Mouse (Mus musculus): ENCODE measurements around the gene Fto.

Gene Fto

DNA sequence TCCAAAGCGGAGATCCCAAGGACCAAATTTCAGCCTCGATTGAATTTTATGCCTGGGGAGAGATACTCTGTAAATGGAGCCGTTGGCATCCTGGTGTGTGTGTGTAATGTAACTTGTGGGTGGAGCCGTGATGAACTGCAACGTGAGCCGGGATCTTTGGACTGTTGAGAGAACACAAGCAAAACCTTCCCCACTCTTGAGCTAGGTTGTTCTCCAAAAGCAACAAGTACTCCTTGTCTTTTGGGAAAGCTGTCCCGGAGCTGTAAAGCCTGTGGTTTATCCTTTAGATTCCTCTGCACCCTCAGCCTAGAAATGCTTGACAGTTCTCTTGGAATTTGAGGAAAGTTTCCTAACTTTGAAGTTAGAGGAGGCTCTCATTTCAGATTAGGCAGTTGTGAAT lies 78.9 kb downstream of the Fto start:
- no peak for DNase-seq (ENCODE audit: low spot score)

DNA sequence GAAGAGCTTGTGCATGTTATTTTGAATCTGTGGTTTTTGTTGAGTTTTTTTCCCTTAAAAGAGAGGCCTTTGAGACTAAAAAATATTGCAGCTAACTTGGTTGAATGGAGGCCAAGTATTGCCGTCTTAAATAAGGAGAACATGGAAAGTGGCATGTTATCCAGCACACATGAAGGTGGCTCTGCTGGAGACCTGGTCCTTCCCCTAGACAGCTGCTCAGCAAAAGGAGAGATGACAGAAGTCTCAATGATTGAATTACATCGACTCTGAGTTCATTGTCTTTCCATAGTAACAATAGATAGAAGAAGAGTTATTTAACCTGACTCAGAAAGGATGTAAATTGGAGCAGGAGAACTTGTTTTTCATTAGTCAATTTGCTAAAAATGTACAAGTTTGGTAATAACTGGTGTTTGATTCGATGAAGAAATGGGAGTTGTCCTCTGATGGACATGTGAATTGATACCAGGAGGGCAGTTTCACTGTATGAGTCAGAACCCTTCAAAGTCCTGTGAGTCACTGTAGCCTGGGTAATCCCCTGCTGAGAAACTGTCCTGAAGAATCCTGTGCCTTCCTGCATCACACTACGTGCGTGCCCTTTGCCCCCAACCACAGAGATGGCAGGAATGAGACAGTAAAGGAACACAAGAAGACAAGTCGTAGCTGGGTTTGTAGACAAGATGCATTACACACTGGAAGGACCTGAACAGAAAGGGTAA lies 82.2 kb downstream of the Fto start:
- DNase-seq (ENCODE audit: low spot score), result no peak

GRCm38 (mm10) chr8:91398053-91398452 lies 84.7 kb downstream of the Fto start:
- no peak for DNase-seq (ENCODE audit: low spot score)

DNA sequence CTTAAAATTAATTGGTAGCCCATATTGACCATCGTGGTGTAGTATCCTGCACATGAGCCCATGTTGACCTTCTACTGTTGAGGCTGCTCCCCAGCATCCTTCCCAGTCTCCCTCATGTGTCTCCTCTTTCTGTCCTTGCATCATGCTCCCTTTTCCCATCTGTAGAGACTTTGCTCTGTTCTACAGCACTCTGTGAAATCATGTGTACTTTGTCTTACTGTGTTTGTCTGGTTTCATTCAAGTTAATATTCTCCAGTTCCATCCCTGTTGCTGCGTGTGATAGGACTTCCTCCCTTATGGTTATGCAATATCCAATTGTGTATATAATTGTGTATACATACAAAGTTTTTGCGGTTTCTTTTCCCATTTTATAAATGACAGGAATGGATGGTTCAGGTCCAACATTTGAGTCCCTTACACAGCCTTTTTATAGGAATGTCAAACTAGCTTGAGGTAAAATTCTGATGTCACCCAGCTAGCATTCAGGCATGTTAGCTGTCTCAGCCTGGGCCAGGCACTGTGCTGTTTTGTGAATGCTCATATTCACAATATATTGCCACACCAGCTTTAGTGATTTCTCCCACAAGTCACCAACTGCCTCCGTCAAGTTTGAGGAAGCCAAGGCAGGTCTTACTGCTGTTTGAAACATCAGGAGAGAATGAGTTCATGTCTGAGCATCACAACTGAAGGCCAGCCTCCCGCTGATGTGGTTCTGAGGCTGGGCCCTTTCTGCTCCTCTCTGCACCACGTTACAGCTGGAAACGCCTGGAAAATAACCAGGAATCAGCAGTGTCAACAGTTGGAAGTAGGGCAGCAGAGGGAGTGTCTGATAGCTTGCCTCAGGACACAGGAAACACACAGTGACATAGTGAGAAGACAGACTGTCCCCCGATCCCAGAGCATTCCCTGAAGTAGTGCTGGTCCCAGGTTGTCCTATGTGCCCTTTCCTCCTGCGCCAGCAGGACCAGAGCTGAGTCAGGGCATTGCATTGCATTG lies 90.0 kb downstream of the Fto start:
- no peak for DNase-seq (ENCODE audit: low spot score)

DNA sequence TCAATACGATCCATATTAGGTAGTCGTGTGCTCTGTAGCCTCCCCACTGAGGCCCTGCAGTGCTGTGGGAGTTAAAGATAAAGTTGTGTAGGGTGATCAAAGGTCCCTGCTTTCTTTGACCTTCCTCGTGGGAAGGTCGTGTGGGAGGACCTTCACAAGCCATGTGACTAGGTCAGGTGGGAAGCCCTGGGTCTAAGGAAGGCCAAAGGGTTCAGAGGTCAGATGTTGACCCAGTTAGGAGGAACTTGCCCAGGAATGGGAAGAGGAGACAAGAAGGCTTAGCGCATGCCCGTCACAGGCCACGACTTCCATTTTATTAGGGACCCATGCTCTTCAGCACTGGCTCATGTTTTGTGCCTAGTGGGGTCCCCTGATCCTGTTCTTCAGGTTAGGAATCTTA lies 91.0 kb downstream of the Fto start:
- no peak for DNase-seq (ENCODE audit: low spot score)

DNA sequence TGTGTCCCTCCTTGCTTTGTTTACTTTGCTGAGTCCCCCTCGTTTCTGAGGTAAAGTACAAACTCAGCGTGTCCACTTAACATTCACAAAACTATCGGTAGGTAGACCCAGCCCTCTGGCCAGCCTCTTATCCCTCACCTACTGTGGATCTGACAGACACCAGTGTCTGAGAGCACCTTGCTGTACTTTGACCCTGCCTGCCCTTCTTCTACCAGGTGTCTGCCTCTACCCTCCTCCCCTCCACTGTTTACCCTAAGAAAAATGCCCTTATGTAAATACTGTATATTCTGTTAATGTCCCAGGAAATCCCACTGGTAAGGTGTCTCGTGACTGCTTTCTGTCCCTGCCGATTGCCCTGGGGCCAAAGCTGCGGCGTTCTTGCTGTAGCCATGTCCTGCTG lies 91.8 kb downstream of the Fto start:
- DNase-seq (ENCODE audit: low spot score), result no peak

DNA sequence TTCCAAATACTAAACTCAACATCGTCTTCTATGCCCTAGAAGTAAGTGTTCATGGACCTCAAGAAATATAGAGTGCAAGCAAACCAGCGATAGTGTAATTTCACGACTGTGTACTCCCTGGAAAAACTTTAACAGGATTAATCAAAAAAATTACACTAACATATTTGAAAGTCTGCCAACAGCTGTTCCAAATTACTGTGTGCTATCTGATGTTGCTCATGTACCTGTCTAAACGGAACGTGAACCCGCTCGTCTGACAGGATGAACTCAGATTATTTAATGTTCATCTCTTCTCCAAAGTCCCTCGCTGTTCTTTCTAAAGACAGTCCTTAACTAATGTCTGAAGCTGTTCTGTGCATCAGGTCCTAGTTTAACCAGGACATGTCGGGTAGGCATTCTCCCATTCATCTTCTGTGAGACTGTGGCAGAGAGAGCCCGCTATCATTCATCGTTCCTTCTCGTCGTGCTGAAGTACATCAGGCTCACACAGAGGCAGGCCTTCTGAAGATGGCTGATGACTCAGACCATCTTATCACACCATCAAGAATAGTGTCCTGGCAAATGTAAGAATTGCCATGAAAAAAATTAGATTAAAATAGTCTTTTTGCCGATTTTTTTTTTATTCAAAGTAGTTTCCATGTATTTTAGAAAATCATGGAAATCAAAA lies 93.4 kb downstream of the Fto start:
- no peak for DNase-seq (ENCODE audit: low spot score)

GRCm38 (mm10) chr8:91407880-91408279 lies 94.6 kb downstream of the Fto start:
- no peak for DNase-seq (ENCODE audit: low spot score)

DNA sequence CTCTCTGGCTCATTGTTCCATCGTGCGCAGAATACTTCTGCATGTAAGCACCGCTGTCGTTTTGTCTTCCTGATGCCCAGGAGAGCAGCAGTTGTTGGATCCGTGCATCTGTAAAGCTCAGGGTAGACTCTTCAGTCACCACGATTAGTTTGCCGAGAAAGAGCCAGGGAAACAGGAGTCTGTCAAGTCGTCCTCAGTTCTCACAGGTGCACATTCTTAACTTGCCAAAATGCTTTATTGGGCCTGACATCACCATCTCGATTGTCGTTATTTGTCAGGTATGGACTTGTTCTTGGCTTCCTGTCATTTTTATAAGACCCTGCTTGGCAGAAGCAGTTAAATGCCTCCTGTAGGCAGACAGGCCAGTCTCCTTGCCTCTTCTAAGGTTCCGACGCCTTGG lies 96.7 kb downstream of the Fto start:
- DNase-seq (ENCODE audit: low spot score), result no peak

GRCm38 (mm10) chr8:91424491-91425074 lies 111.3 kb downstream of the Fto start:
- DNase-seq (ENCODE audit: low spot score), result peak; percentile 12

DNA sequence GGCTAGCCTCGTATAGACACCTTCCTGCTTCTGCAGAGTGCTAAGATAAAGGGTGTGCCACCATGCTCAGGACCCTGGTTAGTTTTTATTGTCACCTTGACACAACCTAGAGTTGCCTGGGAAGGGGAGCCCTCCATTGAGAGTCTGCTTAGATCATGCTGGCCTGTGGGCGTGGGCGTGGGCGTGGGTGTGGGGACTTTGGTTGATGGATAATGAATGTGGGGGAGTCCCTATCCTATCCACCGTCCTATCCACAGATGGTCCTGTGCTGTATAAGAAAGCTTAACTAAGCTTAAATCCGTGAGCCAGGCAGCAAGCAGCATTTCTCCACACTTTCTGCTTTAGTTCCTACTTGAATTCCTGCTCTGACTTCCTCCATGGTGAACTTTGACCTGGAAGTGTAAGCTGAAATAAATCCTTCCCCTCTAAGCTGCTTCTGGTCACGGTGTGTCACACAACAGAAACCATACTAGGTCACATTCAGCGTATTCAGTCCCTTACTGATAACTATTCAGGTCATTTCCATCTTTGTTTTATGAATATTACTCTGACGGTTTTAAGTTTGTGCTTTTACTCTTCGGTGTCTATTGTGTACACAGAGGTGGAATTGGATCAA lies 112.0 kb downstream of the Fto start:
- DNase-seq (ENCODE audit: low spot score), result no peak

GRCm38 (mm10) chr8:91426496-91426895 lies 113.2 kb downstream of the Fto start:
- DNase-seq (ENCODE audit: low spot score), result no peak

- DNase-seq (ENCODE audit: low spot score), result no peak
Measured at GRCm38 (mm10) chr8:91430333-91430940, 117.1 kb downstream of the Fto start.

DNA sequence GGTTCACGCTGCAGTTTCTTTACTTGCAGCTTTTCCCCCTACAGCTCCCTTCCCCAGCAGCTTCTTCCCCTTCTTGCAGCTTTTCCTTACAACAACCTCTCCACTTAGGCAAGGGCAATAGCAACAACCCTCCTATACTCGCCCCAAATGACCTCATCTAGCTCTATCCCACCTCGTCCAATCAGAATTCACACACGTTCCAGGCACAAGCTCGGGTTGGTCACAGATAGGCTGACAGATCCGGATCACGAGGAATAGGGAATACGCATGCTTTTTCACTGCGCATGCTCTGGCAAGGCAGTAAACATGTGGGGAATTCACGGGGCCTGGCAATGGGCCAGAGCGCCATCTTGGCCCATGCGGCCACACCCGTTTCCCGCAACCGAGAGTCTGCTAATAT lies 122.7 kb downstream of the Fto start:
- DNase-seq (ENCODE audit: low spot score), result no peak

- DNase-seq (ENCODE audit: low spot score), result no peak
Measured at GRCm38 (mm10) chr8:91443911-91444310, 130.6 kb downstream of the Fto start.

GRCm38 (mm10) chr8:91444636-91445410 lies 131.5 kb downstream of the Fto start:
- DNase-seq (ENCODE audit: low spot score), result no peak

DNA sequence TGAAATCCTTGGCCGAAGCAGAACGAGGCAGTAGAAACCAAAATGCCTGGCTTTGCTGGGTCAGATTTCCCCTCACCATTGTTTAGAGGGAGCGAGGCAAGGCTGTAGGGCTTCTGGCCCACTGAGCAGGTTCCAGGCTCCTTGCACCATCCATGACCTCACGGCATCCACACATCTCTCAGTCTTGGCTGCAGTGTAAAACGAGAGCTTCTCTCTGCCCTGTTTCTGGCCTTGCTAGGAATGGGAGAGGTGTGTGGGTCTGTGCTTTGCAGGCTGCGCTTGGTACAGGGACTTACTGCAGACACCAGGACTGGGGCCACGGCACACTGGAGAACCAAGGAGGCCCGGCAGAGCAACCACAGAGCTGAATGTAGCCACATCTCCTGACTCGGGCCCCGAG lies 132.2 kb downstream of the Fto start:
- no peak for DNase-seq (ENCODE audit: low spot score)

DNA sequence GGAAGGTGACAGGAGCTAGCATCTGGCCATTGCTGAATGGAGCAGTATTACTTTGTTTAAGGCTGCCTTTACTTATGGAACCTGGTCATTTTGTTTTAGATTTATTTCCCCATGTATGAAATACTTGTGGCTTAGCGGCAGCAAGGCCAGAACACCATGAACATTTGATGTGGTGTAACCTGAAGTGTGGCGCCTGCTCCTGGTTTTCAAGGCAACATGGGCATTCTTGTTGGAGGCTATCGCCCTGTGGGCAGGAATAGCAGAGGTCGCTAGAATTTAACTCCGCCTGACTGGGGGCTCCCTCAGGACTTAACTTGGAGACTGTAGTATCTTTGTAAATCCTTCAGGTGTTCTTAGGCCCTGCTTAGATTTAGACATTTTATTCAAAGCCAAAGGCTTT lies 132.7 kb downstream of the Fto start:
- DNase-seq (ENCODE audit: low spot score), result no peak

GRCm38 (mm10) chr8:91448667-91449329 lies 135.5 kb downstream of the Fto start:
- no peak for DNase-seq (ENCODE audit: low spot score)

DNA sequence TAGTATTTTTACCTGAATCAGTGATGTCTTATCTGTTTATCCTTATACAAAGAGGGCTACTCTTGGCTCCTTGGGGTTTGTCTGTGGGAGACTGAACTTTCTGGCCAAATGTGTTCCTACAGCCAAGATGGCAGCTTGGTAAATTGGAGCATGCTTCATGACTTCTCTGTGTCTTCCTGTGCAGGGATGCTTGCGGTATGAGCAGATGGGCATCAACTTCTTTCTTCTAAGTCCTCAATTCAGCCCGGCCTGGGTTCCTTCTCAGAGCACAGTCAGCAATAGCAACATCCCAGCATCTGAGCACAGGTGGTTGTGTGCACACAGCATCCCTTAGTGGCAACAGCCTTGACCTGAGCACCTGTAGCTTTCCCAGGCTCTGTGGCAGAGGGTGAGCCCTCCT lies 141.6 kb downstream of the Fto start:
- no peak for DNase-seq (ENCODE audit: low spot score)
